Mouse (Mus musculus): ENCODE data around the gene Trio.
"Not testable (repeated sequence)": the region's sequence is repeated elsewhere in the genome, so short reads cannot be mapped to it uniquely, and the experiment has no call there.

Trio gene

DNA sequence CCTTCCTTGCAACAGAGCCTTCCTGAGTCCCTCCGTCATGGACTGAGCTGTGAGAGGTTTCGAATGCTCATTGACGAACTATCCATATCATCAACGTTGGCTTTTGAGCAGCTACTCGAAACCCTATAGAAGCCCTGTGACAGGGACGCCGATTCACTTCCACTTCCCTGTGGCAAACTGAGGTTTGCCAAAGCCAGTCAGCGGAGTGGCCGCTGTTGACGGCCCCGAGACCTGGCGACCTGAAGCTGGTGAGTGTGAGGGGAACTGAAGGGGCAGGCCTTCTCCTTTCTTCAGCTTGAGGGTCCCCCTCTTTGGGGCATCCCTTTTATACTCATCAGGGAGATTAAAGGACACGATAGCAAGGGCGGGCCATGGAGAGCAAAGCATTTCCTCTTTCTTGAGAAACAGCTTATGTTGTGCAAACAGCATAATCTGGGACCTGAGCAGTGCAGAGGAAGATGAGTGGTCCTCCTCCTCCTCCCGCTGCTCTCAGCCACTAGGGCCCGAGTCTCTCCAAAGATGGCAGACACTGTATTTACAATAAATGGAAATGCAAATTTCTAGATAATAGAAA, 151.8 kb downstream of the Trio start:
- DNase-seq = no peak

DNA sequence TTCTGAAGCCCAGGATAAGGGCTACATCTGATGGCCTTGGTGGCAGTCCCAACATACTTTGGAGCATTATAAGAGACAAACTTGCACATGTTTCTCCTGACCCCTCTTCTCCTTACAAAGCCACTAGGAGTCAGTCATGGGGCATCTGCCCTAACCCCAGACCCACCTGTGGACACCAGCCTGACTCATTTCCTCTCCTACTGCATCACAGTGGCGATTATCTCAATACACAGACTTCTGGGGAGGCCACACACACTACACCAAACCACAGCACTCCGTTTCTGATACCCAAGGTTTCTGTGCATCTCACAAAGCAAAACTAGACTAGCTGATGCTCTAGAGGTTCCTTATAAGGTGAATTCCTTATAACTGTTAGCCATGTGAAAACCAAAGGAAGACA, 153.4 kb downstream of the Trio start:
- no peak for DNase-seq

DNA sequence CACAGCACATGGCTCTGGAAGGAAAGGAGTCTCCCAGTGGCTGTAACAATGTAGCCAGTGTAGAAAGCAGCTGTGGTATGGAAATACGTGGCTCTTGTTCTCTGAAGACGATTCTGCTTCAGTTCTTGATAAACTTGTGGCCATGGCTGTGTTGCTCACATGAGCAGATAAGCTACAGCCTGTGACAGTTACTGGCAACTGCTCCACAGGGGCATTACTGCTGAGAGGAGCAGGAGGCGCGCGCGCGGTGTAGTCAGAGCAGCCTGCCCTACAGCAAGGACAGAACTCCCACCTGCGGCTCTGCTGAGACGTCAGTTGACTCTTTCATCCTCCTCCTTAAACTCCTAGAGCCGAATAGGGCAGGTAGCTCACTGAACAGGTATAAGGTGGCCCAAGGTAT, 153.9 kb downstream of the Trio start:
- peak; percentile 72 for DNase-seq

DNA sequence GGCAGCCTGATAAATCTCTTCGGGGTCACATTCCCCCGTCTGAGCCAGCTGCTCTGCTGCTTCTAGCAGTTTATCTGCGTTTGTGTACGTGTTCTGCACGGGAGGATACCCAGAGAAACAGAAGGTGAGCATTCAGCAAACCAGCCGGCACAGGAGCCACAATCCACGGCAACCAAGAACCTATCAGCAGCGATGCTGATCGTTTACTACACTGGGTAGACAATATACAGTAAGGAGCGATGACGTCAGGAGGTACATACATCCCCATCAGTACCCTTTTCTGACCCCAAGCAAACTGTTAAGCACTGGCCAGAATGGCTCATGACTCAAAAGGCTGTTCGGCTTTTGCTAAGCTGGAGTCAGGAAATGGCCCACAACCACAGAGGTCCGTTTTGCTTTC, 154.4 kb downstream of the Trio start:
- DNase-seq = no peak

DNA sequence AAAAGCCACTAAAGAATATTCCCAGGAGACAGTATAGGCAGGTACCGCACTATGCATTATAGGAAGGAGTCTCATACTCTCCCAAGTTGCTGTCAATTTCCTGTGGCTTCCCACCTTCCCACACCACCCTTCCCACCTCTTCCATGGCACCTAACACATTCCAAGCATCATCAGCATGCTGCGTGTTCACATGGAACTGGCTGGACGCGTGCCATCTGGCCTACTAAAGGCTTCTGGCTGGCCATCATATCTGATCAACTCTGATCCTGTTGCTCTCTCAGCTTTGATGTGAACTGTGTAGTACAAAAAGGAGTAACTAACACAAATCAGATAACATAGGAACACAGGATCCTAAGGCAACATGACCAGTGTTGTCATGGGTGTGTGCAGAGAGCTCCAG, 156.6 kb downstream of the Trio start:
- DNase-seq = no peak

DNA sequence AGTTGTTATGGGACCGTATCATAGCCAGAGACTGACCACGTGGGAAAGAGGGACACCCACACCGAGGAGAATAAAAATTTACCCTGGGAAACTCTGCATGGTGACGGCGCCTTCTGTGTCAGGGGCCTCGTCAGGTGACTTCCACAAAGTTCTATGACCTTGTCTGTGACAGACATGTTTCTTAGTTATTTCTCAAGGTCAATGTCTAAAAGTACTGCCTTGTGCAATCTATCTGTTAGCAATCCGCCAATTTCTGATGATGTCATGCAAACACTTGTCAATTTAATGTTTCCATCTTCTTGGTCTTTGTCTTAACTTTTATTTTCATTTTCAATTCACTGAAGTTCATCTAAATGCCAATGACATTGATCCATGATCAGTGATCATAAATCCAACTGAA, 157.8 kb downstream of the Trio start:
- DNase-seq = no peak

DNA sequence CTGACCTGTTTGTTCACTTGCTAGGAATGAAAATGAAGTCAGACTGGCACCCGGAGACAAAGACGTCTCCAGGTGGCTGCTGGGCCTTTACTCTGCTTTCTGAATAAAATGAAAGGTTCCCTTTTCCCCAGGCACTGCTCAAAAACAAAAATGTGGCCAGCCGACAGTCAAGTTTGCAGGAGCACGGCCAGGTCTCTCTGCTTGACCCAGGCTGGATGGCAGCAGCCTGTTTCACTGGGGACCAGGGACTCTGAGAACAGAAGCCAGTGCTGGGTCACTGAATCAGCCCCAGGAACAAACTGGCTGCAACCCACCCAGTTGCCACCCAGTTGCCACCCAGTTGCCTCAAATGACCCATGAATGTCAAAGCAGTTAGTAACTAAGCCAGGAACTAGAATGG, 159.2 kb downstream of the Trio start:
- no peak for DNase-seq

DNA sequence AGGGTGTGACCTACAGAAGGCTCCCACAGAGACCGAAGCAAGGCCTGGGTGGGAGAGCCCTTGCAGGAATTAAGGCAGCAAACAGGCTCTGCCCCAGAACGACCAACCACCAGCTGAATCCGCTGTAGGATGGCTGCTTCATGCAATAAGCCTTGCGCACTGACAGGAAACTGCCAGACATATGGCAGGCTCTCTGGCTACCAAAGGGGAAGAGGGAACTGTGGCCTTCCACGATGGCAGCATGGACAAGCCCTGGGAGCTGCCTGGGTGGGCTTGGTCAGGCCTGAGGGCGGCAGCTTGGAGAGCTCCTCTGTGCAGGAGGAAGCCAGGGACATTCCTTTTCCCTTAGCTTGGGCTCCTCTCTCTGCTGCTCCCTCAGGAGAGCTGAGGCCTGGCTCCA, 159.6 kb downstream of the Trio start:
- DNase-seq = no peak

DNA sequence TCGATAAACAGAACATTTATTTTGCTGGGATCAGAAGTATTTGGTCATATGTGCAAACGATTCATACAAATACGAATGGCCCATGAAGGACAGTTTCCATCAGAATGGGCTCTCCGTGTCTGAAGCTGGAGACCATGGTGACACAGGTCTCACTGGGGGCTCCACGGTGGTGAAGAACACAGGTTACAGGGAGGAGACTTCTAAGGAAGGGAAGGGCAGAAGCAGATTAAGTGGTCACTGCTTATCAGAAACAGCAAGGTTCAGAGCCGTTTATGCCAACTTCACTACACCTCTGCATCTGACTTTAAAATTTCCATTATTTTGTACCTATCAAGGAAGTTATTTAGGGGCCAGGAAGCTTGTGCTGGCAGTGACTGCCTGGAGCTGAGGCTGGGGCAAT, 161.3 kb downstream of the Trio start:
- DNase-seq = no peak

DNA sequence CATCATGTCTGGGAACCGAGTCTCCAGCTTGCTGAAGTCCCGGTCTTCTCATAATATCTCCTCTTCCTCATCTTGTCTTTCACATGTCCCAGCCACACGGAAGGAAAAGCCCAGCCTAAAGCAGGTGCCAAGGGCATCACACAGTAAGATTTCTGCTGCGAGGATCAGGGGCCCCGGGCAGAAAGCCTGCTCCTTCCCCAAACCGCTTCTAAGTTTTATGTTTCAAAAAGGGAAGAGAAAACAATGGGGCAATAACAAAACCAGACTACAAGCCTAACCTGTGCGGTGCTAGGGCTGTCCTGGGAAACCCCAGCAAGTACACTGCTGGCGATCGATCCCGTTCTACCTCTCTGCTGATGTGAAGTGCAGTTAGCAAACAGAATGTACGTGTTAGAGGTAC, 162.7 kb downstream of the Trio start:
- DNase-seq = no peak

DNA sequence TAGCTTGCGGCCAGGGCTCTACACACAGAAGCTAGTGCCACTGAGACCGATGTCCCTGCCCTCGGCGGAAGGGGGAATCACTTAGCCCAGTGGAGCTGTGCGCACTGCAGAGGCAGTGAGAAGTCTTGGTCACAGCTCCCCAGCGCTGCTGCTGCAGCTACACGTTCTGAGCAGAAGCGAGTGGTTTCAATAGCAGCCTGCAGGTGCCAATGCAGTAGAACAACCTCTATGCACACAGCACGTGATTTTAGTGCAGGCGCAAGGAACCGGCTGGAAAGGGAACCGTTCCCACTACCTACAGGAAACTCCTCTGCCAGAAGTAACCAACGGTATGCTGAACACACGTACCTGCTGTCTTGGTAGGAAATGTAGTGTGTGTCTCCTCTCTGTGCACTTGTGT, 165.2 kb downstream of the Trio start:
- no peak for DNase-seq

DNA sequence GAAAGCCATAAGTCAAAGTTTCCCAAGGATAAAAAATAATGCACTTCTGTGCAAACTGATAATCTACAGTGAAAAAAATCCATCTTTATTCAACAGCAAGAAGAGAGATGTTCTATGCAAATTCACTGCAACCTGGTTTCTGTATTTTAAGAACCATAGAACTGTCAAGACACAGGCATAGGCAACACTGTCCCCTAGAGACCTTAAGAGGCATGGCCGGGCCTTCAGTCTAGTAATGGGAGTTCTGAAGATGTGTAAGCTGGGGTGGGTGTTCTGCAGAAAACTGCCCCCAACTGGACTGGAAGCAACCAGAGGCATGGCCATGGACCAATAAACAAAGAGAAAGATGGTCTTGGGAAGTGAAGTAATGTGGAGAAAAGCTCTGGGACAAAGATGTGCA, 166.1 kb downstream of the Trio start:
- DNase-seq = no peak

DNA sequence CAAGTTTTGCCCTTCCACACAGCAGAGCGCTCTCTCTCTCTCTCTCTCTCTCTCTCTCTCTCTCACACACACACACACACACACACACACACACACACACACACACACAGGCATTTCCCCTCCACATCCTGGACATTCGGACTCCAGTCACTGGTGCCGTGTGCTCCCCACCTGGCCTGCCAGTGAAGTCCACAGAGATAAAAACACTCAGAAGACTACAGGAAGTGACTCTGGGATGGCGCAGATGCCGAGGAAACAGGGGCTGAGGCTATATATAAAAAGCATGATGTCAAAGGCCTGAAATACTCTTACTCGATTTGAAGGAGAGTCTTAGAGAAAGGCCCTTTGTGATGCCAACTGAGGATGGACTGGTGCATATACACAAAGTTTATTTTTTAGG, 166.5 kb downstream of the Trio start:
- DNase-seq = no peak

DNA sequence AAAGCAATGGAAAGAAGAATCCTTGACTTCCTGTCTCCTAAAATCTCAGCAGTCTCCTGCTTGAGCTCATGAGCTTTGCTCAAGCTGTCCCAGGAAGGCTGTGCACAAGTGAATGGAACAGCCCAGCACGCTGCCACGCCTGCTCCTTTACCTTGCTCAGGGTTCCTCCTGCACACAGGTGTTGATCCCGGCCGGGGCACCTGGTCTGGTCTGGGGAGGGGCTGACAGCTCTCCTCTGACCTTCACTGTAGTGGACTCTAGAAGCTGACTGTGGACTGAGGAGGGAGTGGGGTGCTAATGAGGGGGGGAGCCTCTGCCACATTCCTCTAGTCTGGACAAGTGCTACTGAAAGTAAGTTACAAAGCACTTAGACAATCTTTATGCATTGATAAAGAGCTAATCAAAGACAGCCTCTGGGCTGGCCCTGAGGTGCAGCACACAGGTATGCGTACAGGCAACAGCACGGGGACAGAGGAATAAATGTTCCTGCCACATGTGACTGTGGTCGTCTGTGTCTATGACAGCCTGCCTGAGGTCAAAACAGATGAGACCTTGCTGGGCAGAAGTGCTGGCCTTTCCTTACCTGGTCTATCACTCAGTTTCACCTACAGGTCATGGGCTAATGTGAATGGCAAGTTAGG, 167.3 kb downstream of the Trio start:
- no peak for DNase-seq

DNA sequence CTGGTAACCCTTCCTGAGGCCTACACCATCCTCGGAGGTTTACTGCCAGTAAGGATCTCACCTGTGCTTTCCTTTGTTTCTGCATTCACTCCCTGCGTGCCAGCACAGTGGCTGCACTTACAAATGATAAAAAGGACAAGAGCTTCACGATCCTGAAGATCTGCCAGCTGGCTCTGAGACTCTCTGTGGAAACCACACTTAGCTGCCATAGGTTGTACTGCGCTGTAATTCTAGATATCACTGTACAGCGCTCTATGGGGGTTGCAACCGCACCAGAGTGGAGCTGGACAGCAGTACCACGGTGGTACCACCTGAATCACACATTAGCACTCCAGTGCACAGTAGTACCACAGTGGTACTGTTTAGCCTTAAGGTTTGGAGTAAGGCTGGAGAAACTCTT, 168.4 kb downstream of the Trio start:
- DNase-seq = no peak

DNA sequence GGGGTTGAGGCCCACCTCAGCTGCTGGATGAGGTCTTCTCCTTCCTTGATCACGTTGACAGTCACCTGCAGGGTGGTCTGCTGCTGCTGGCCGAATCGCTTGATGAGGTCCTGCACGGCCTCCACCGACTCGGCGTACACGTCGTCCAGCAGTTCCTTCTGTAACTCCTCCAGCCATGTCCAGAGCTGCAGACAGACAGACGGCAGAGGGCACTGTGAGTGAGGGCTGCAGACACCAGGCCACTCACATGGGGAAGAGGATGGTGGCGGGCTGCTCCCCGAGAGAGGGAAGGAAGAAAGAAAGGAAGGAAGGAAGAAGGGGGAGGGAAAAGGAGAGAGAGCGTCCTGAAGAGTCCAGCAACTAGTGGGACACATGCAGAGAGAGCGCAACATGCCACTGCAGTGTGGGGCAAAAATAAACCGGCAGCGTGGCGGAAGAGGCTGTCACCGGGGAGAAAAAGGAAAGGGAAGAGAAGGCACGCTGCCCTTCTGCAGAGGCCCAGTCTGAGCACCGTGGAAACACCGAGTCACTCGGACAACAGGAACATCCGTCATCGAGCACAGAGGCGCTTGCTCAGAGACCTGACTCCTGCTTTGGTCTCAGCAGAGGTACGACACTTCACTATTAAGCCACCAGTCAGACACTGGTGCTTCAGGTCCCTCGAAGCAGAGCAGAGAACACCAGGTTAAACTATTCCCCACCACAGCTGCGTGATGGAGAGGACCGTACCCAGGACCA, 169.4 kb downstream of the Trio start:
- DNase-seq = peak; percentile 56

DNA sequence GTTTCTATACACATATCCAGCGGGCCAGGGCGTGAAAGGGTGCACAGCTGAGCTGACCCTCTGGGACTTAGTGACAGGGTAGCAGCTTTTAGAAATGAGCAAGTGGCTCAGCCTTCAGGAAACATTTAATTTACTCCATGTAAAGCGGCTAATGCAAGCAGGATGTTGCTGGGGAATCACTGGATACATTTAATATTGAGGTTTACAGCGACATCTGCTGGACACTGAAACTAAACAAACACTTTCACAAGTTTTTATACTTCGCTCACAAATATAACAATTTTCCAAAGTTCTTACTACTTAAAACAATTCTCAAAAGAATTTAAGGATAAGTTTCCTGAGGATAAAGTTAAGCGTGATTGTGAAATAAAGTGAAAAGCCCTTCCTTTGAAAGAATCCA, 174.3 kb downstream of the Trio start:
- DNase-seq = no peak

DNA sequence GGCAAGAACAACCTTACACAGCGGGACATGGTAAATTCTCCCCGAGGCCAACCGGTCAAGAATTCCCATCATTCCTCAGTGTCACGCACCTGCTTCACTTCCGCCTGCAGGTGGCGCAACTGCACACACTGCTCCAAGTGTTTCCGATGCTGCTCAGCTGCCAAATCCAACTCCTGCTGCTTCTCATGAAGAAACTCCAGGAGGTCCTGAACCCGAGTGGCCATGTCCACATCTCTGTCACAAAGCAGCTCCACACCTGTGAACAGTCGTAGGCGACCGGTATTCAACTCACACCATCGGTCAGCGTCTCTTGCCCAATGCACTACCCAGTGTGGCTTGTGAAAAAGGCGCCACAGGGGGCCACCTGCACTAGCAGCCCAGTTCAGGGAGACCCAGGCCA, 174.7 kb downstream of the Trio start:
- DNase-seq = no peak

DNA sequence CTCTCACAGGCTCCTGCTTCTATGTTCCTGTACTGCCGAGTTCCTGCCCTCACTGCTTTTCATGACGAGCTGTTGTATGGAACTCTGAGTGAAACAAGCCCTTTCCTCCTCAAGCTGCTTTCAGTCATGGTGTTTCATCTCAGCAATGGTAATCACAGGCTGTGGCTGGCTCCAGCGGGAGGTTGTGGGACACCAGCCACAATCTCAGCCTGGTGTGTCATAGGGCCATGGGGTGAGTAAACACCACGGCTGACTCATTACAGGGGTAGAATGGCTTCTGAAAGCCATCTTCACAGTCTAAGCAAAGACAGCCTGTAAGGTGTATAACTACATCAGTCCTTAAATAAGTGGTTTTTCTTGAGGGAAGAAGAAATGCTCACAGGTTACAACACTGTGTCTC, 175.7 kb downstream of the Trio start:
- no peak for DNase-seq

DNA sequence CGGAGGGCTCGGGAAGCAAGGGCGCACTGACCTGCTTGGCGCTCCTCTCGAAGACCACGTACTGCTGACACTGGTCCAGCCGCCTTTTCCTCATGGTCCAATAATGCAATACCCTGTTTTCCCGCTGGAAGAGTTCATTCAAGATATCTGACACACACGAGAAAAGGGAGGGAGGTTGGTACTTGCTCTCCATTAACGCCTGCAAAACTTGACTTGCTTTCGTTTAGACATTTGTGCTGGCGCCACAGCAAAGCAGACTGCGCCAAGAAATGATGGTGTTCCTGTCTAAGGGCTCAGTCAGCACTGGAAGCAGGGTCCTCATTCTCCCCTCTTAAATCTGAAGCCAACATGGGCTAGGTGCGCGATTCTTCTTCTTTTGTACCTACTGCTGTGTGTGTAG, 184.0 kb downstream of the Trio start:
- no peak for DNase-seq

DNA sequence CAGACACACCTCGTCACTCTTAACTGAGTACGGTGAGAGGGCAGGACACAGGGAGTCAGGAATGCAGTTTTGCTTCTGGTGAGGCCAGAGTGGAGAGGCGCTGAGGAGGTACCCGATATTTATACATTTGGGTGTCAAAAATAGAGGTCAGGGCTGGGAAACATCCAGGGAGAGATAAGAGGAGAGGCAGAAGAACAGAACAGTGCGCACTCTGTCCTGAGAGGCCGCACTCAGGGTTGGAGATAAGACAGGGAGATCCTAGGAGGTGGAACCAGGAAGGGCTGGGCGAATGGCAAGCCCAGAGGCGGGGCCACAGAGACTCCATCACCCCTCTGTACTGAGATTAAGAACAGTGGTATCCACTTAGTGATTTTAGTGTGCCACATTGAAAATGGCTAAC, 185.1 kb downstream of the Trio start:
- DNase-seq = peak; percentile 43

DNA sequence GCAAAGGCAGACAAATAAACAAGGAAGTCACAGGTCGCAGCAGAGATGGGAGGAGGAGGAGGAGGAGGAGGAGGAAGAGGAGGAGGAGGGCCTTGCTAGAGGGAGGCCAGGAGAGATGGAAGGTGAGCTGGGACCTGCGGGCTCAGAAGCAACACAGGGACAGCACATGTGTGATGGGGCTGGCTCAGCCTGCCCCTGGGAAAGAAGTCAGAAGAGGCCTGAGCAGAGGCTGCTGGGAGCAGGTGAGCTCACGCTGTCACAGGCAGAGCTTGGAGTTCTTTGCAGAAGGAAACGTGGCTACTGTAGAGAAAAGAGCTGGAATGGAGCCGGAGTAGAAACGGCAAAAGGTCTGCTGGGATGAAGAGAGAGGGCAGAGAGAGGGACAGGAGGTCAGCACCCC, 185.5 kb downstream of the Trio start:
- DNase-seq = no peak

DNA sequence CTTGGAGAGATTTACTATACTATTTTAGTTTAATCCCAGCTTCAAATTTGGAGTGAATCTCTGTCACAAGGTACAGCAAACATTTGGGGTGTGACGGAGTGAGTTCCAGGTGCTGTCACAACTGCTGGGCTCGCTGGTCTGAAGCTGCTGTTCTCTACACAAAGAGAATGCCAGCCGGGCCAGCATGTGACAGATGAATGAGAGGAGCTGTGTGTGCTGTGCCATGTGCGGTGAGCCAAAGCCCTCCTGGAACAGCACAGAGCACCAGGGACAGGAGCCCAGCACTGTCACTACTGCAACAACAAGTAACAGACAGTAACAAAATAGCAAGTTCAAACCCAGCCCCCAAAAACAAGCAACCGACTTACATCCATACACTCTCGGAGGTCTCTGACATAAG, 194.0 kb downstream of the Trio start:
- DNase-seq = no peak

DNA sequence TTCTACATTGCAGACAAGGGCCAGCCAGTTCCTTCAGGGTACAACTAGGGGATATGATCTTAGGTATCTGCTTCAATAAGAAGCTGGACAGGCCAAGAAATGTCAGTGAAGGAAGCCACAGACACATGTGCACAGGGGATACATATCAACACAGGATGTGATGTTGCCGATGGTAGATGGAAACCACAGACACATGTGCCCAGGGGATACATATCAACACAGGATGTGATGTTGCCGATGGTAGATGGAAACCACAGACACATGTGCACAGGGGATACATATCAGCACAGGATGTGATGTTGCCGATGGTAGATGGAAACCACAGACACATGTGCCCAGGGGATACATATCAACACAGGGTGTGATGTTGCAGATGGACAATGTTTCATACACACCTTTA, 197.8 kb downstream of the Trio start:
- not testable (repeated sequence) for DNase-seq

DNA sequence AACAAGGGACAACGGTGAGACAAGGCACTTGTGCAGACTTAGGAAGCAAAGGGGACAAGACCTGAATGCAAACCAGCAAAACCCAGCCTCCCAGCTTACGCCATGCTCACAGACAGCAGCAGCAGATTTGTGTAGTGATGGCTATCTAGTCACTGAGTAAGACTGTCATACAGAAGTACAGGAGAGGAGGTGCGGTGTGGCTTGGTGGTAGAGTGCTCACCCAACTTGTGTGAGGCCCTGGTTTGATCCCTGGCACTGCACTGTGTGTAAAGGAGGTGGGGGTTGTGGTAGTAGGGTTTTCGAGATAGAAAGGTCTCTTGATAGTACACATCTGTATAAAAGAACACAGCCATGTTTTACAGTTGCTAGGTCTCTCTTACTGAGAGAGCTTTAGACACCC, 198.8 kb downstream of the Trio start:
- no peak for DNase-seq
